Mouse (Mus musculus) neural tube, embryonic 13.5 days (tissue): ENCODE measurements around the gene Acad9. TPM values are rescaled to one million over a fixed set of nuclear protein-coding genes. Genes with fewer than 3 reads are reported as not detected.

Experiments used
- ATAC-seq: fragments of 200-750 bp; cut with Nextera tagmentation; 2 replicates; pipeline ENCODE4 v1.8.0; 2017; ENCODE audit warnings: low read depth, mild to moderate bottlenecking, moderate TSS enrichment, moderate library complexity
- H3K27ac ChIP-seq: fragments of 300-500 bp; sonication (generic); replicated peaks from 2 replicates; pipeline ENCODE4 v1.5.1; 2015; ENCODE audit warnings: moderate library complexity, mild to moderate bottlenecking, inconsistent platforms
- H3K27me3 ChIP-seq: fragments of 300-500 bp; sonication (generic); 2 replicates; pipeline ENCODE4 v1.6.1; 2015; ENCODE audit warnings: mild to moderate bottlenecking, inconsistent platforms
- H3K36me3 ChIP-seq: fragments of 300-500 bp; sonication (generic); 2 replicates; pipeline ENCODE4 v1.6.1; 2015; ENCODE audit warnings: mild to moderate bottlenecking, inconsistent platforms
- H3K4me1 ChIP-seq: fragments of 300-500 bp; sonication (generic); replicated peaks from 2 replicates; pipeline ENCODE4 v1.6.1; 2015; ENCODE audit warnings: inconsistent platforms
- H3K4me2 ChIP-seq: fragments of 300-500 bp; sonication (generic); 2 replicates; pipeline ENCODE4 v1.6.1; 2015; ENCODE audit warnings: inconsistent platforms, mild to moderate bottlenecking, moderate library complexity
- H3K4me3 ChIP-seq: fragments of 300-500 bp; sonication (generic); 2 replicates; pipeline ENCODE4 v1.5.1; 2015; ENCODE audit warnings: mild to moderate bottlenecking, inconsistent platforms
- H3K9ac ChIP-seq: fragments of 300-500 bp; sonication (generic); 2 replicates; pipeline ENCODE4 v1.6.1; 2015; ENCODE audit warnings: moderate library complexity, mild to moderate bottlenecking, inconsistent platforms
- H3K9me3 ChIP-seq: fragments of 300-500 bp; sonication (generic); 2 replicates; pipeline ENCODE4 v1.6.1; 2016; ENCODE audit warnings: inconsistent platforms
- WGBS: fragments of 180-500 bp; shearing (Covaris S2); methylation state at CpG from one replicate; pipeline ENCODE4 v1.1.7; 2015; 5-methylcytosine and 5-hydroxymethylcytosine counted together
- polyA plus RNA-seq: library from polyadenylated mRNA; unstranded; fragments of >200 nt; fragmentation: Nextera tagmentation; extraction: Ambion mirVana; gene quantifications from 2 replicates; pipeline ENCODE4 v1.2.1, GENCODE M21; 2015

The Acad9 gene
- polyA plus RNA-seq: 75.6 and 81.2 TPM in 2 replicates

DNA sequence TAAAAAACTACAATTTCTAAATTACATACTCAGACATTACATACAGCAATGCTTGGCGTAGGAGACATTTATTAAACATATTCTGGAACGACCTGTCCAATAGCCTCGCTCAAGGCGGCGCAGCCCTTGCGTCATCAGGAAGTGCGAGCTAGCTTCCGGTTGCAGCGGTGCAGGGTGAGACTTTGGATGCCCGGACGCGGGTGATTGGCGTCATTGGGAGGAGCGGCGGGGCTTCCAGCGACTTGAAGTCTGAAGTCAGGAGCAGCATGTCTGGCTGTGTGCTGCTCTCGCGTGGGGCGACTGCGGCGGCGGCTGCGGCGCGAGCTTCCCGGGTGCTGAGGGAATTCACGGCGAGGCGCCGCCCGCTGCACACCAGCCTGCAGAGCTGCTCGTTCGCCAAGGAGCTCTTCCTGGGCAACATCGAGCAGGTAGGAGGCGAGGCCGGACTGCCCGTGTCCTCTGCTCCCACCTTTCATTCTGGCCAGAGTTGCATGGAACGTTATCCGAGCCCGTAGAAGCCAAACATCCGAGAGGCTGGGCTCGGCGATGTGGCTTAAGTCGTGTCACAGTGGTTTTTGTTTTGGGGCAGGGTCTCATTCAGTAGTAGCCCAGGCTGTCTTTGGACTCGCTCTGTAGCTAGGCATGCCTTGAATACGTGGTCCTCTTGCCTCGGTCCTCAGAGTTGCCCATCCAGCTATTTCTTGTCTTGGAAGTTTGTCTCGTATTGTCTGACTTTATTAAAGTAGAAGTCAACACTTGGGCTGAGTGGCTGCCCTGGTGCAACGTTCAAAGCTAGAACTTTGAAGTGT, at the start of gene Acad9:
Gene Acad9, plus strand, starts transcription at position 137 of the 809 bp plus-strand sequence.
- Histone ChIP-seq H3K9ac (peak within 1 kb of the TSS; percentile 88), H3K4me3 (peak within 1 kb of the TSS; percentile 87), H3K36me3 (peaks cover 17% of the 10 kb centered on the region; the same call in 1 of the 2 replicates), H3K27ac (peak within 1 kb of the TSS; percentile 72), H3K4me2 (peak within 1 kb of the TSS; percentile 87), H3K9me3 (no peaks in the 10 kb centered on the region), H3K27me3 (peaks cover 28% of the 10 kb centered on the region), H3K4me1 (peaks cover 22% of the 10 kb centered on the region)
- ATAC-seq: peak; percentile 99
- under 1% methylated on average over 49 of the region's 49 CpGs for WGBS

DNA sequence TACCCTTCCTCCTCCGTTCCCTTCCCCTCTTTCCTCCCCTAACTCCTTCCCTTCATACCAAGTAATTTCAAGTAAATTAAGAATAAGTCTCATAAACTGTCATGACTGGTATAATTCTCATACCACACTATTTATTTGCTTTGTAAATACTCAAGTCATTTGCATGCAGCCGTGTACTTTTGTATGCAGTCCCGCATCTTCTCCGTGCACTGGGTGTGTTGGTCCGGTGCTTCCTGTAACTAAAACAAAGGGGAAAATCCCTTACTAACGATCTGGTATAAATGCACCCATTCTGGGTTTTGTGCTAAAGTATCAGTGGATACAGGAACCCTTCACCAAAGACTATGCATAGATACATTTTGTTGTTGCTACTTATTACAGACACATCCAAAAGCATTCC, 40.0 kb upstream of the Acad9 start:
- Histone ChIP-seq H3K4me2 (no peak overlapping the region), H3K27ac (no peak overlapping the region), H3K27me3 (no peaks in the 10 kb centered on the region), H3K9me3 (no peaks in the 10 kb centered on the region), H3K4me3 (no peak overlapping the region), H3K4me1 (no peaks in the 10 kb centered on the region), H3K9ac (no peak overlapping the region), H3K36me3 (no peaks in the 10 kb centered on the region)
- 88% methylated on average over 6 of the region's 6 CpGs for WGBS
- no peak for ATAC-seq

DNA sequence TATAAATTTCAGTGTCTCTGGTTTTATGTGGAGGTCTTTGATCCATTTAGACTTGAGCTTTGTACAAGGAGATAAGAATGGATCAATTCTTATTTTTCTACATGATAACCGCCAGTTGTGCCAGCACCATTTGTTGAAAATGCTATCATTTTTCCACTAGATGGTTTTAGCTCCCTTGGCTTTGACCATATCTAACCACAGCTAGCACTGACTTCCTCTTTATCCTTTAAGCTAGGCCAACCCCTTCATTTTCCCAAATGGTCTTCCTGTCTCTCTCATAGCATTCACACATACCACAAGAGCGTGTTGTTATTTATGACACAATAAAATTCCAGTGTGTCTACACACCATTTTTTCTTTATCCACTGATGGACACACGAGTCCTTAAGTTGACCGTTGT, 35.8 kb upstream of the Acad9 start:
- no peak for ATAC-seq
- no peaks in the 10 kb centered on the region for H3K27me3 ChIP-seq
- 86% methylated on average over 4 of the region's 4 CpGs for WGBS
- no peak overlapping the region for H3K9ac ChIP-seq
- H3K4me3 ChIP-seq: no peak overlapping the region
- H3K36me3 ChIP-seq: no peaks in the 10 kb centered on the region
- H3K4me2 ChIP-seq: no peak overlapping the region
- H3K27ac ChIP-seq: no peak overlapping the region
- H3K4me1 ChIP-seq: no peaks in the 10 kb centered on the region
- no peaks in the 10 kb centered on the region for H3K9me3 ChIP-seq

DNA sequence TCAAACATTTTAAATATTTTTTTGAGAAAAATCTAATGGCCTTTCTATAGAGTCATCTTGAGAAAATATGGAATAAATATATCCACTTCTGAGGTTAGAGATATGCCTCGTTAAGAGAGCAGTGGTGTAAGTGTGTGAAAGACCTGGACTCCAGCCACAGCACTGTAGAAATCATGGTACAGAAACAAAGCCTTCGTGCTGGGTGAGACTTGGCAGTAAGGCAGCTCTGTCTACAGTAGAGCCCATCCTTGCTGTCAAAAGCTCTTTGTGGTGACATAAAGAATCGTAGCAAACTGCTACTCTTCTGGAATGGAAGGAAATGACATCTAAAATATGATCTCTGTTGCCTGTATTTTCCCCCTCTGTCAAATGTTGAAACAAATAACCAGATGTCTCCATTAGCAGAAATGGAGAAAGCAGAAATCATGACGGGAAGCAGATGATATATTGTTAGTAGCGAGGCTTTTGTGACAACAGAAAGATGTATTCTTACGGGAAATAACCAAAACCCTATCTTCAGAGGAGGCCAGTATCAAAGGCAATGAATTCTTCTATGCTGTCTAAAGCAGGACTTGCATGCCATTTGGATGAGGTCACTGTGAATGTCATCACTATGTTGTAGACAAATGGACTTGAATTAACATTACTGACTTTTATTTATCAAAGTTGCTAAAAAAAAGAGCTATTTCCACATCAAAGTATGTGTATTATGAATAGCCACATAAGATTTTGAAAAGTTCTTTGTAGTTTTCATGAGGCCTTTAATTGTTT, 33.9 kb upstream of the Acad9 start:
- WGBS: 55% methylated on average over 6 of the region's 6 CpGs
- no peaks in the 10 kb centered on the region for H3K36me3 ChIP-seq
- no peak overlapping the region for H3K27ac ChIP-seq
- no peak for ATAC-seq
- no peaks in the 10 kb centered on the region for H3K9me3 ChIP-seq
- no peak overlapping the region for H3K4me3 ChIP-seq
- H3K27me3 ChIP-seq: no peaks in the 10 kb centered on the region
- no peak overlapping the region for H3K4me2 ChIP-seq
- no peaks in the 10 kb centered on the region for H3K4me1 ChIP-seq
- no peak overlapping the region for H3K9ac ChIP-seq

DNA sequence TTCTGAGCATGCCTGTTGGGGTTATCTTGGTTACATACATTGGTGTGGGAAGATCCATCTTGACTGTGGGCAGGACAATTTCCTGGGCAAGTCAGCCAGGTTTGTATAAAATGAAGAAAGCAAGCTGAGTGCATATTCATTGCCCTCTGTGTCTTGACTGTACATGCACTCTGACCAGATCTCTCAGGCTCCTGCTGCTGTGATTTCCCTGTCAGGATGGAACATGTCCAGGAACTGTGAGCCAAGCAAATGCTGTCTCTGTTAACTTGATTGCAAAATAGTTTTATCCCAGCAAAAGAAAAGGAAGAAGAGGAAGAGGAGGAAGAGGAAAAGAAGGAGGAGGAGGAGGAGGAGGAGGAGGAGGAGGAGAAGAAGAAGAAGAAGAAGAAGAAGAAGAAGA, 21.3 kb upstream of the Acad9 start:
- no peak overlapping the region for H3K27ac ChIP-seq
- no peaks in the 10 kb centered on the region for H3K36me3 ChIP-seq
- H3K4me1 ChIP-seq: no peaks in the 10 kb centered on the region
- no peak overlapping the region for H3K4me2 ChIP-seq
- no peaks in the 10 kb centered on the region for H3K9me3 ChIP-seq
- no peak for ATAC-seq
- no peak overlapping the region for H3K4me3 ChIP-seq
- no peak overlapping the region for H3K9ac ChIP-seq
- no peaks in the 10 kb centered on the region for H3K27me3 ChIP-seq

DNA sequence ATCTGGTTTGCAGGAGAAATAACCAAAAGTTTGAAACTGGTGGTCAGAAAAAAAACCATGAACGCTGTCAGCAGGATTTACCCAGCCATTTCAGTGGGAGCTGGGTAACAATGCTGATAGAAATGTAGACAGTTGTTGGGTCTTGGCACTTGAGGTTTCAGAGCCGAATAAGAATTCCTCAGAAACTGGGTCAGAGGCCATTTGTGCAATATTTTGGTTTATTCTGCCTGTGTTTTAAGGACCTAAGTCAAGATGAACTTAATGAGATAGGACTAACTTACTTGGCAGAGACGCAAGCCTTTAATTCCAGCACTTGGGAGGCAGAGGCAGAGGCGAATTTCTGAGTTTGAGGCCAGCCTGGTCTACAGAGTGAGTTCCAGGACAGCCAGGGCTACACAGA, 20.7 kb upstream of the Acad9 start:
- WGBS: 75% methylated on average over 4 of the region's 4 CpGs
- no peak for ATAC-seq
- H3K36me3 ChIP-seq: no peaks in the 10 kb centered on the region
- no peak overlapping the region for H3K9ac ChIP-seq
- H3K4me3 ChIP-seq: no peak overlapping the region
- H3K9me3 ChIP-seq: no peaks in the 10 kb centered on the region
- H3K4me1 ChIP-seq: no peaks in the 10 kb centered on the region
- no peak overlapping the region for H3K27ac ChIP-seq
- no peak overlapping the region for H3K4me2 ChIP-seq
- no peaks in the 10 kb centered on the region for H3K27me3 ChIP-seq

DNA sequence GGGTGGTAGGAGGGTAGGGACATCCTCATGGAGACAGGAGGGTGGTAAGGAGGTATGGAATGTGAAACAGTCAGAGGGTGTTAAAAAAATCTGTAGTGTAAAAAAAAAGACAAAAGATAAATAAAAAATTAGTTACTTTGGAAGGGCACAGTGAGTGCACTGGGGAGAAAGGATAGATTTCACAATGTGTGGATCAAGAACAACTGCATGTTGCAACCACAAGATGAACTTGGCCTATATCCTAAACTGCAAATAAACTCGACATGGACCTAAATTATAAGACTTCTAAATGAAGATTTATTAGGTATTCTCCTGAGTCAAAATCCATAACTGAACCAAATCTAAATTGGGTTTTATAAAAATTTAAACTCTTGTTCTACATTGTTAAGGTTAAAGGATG, 16.7 kb upstream of the Acad9 start:
- 78% methylated on average over 1 of the region's 1 CpGs for WGBS
- Histone ChIP-seq H3K9me3 (no peaks in the 10 kb centered on the region), H3K9ac (no peak overlapping the region), H3K36me3 (no peaks in the 10 kb centered on the region), H3K27ac (no peak overlapping the region), H3K27me3 (no peaks in the 10 kb centered on the region), H3K4me2 (no peak overlapping the region), H3K4me3 (no peak overlapping the region), H3K4me1 (no peaks in the 10 kb centered on the region)
- ATAC-seq: no peak

DNA sequence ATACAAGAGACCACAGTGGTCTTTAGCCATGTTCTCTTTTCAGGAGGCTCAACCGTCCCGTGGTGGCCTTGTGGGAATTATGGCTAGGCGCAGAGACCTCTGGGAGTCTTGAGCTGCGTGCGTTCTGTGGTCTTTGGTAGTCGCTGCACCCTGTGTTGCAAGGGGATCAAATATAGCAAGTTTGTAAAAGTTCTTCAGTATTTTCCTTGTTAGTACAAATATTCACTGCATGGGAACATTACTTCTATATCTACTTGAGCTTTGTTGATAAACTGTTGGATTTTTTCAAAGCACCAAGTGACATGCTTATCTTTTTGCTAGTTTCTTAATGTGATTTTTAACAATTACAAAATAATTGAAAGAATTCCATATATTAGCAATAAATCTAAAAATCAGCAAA, 12.3 kb upstream of the Acad9 start, which contains the start of gene Ccdc144b:
Gene Ccdc144b, minus strand, starts transcription at position 101 of the 400 bp plus-strand sequence.
- Histone ChIP-seq H3K4me2 (no peak within 1 kb of the TSS), H3K4me1 (no peaks in the 10 kb centered on the region), H3K4me3 (no peak within 1 kb of the TSS), H3K27me3 (no peaks in the 10 kb centered on the region), H3K27ac (no peak within 1 kb of the TSS), H3K9me3 (no peaks in the 10 kb centered on the region), H3K9ac (no peak within 1 kb of the TSS), H3K36me3 (no peaks in the 10 kb centered on the region)
- ATAC-seq: no peak
- WGBS: 93% methylated on average over 6 of the region's 6 CpGs

DNA sequence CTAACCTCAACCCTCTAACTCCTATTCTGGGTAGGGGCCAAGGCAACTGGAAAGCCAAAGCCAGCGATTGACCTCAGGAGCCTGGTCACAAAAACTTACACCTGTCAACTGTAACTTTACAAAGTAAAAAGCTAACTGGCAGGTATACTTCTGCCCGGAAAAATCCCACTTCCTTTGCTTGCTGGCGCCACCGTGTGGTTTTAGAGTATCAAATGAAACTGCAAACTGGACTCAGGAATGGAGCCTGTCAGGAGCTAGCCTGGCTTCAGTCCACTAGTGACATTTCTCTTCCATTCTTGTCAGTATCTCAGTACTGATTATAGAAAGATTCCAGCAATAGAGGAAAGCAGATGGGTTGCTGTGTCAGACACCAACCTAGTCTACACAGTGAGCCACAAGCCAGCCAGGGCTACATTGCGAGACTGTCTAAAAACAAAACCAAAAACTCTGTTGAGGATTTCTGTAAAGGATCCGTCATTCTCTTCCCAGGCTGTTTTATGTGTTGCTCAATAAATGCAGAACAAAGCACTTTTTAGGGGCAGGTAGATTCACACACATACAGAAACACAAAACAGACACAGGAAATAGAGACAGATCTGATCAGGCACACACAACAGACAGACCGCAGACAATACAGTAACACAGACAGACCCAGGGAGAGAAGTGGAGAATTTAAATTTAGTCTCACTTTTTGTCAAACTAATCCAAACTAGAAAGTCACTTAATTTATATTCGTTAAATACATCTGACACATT, 5.5 kb upstream of the Acad9 start:
- no peak for ATAC-seq
- no peaks in the 10 kb centered on the region for H3K9me3 ChIP-seq
- WGBS: 35% methylated on average over 8 of the region's 8 CpGs
- H3K4me2 ChIP-seq: no peak overlapping the region
- no peak overlapping the region for H3K4me3 ChIP-seq
- H3K27me3 ChIP-seq: peaks cover 34% of the 10 kb centered on the region
- H3K36me3 ChIP-seq: no peaks in the 10 kb centered on the region
- H3K4me1 ChIP-seq: peaks cover 3% of the 10 kb centered on the region; the same call in 1 of the 2 replicates
- no peak overlapping the region for H3K9ac ChIP-seq
- no peak overlapping the region for H3K27ac ChIP-seq

DNA sequence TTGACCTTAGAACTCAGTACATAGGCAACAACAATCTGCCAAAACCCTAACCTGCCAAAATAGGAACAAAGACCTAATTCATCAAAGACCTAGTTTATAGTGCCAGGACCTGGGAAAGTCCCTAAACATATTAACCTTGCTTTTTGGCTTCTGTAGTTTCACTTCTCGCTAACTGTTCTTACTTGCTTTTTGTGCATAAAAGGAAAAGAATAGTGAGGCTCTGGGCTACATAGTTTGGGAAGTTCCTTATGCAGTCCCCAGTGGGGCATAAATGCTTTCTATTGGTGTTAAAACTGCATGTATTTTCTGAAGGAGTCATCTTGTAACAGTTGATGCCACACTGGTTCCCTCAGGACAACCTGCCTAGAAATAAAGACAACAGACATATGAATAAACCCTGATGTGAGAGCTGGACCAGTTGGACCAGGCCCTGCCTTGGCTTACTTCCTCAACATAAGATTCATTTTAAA, 1.2 kb upstream of the Acad9 start:
- Histone ChIP-seq H3K27me3 (peaks cover 34% of the 10 kb centered on the region), H3K36me3 (0 out of 2 replicates have a peak, but pooled peaks cover 4% of the 10 kb centered on the region), H3K9me3 (no peaks in the 10 kb centered on the region), H3K27ac (no peak overlapping the region), H3K4me2 (no peak overlapping the region), H3K9ac (no peak overlapping the region), H3K4me3 (no peak overlapping the region), H3K4me1 (peaks cover 22% of the 10 kb centered on the region)
- 91% methylated on average over 1 of the region's 1 CpGs for WGBS
- ATAC-seq: no peak

DNA sequence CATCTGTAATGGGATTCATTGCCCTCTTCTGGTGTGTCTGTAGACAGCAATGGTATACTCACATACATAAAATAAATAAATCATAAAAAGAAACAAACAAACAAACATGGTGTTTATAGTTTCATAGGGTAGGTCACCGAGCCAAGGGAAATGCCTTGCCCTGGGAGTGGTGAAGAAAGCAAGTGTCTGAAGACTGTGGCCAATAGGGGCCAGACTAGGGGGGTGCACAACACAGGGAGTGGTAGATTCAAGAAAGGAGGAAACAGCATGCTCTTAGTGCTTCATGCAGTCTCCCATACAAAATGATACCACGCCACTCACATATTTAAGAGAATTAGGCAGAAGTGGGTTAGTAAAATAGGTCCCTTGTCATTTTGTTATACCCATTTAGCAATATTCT, 613 bp upstream of the Acad9 start:
- peaks cover 22% of the 10 kb centered on the region for H3K4me1 ChIP-seq
- peak; percentile 40; the same call in 1 of the 2 replicates for ATAC-seq
- no peak overlapping the region for H3K27ac ChIP-seq
- H3K9ac ChIP-seq: no peak overlapping the region
- H3K4me3 ChIP-seq: peak overlapping the region; percentile 87
- 97% methylated on average over 2 of the region's 2 CpGs for WGBS
- H3K9me3 ChIP-seq: no peaks in the 10 kb centered on the region
- peak overlapping the region; percentile 87 for H3K4me2 ChIP-seq
- H3K27me3 ChIP-seq: peaks cover 34% of the 10 kb centered on the region
- H3K36me3 ChIP-seq: peaks cover 8% of the 10 kb centered on the region; the same call in 1 of the 2 replicates

DNA sequence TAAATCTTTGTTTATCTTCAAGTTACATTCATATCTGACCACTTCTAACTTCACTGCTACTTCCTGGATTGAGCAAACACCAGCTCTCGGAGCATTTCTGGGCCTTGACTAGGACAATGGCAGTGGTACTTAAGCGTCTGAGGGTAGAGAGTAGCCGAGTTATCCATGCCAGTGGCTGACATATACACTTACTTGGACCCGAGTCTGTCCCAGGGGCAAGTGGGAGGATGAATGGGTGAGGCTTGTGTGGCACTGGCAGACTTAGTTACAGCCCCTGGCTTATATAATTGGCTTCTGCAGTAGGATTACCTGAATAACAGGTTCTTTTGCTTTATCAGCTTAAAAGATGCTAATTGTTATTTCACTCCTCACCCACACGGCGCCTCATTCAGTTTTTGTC, 2.0 kb downstream of the Acad9 start:
- H3K4me1 ChIP-seq: peaks cover 22% of the 10 kb centered on the region
- WGBS: 92% methylated on average over 6 of the region's 6 CpGs

More for the DNA sequence above, 2.0 kb downstream of the Acad9 start:
- H3K4me3 ChIP-seq: no peak overlapping the region
- H3K9ac ChIP-seq: no peak overlapping the region
- no peak for ATAC-seq
- H3K36me3 ChIP-seq: peaks cover 21% of the 10 kb centered on the region; the same call in 1 of the 2 replicates
- no peak overlapping the region for H3K4me2 ChIP-seq
- H3K27ac ChIP-seq: no peak overlapping the region
- peaks cover 17% of the 10 kb centered on the region for H3K27me3 ChIP-seq
- H3K9me3 ChIP-seq: no peaks in the 10 kb centered on the region
